Mouse (Mus musculus) lung, embryonic 16.5 days (tissue): ENCODE measurements around the gene Lrp2. TPM values are rescaled to one million over a fixed set of nuclear protein-coding genes. Genes with fewer than 3 reads are reported as not detected.

Source experiments
- ATAC-seq: fragments of 200-750 bp; cut with Nextera tagmentation; 2 replicates; pipeline ENCODE4 v1.8.0; 2017; ENCODE audit warnings: low read depth, mild to moderate bottlenecking, moderate library complexity
- H3K27ac ChIP-seq: fragments of 300-500 bp; sonication (generic); 2 replicates; pipeline ENCODE4 v1.5.1; 2014; ENCODE audit warnings: mild to moderate bottlenecking, control low read depth, low read length
- H3K27me3 ChIP-seq: fragments of 300-500 bp; sonication (generic); 2 replicates; pipeline ENCODE4 v1.6.1; 2014; ENCODE audit warnings: low read depth, low read length, mixed read lengths; ENCODE audit not compliant: control insufficient read depth, insufficient read depth
- H3K36me3 ChIP-seq: fragments of 300-500 bp; sonication (generic); 2 replicates; pipeline ENCODE4 v1.6.1; 2014; ENCODE audit warnings: low read length; ENCODE audit not compliant: control insufficient read depth, insufficient read depth
- H3K4me1 ChIP-seq: fragments of 300-500 bp; sonication (generic); replicated peaks from 2 replicates; pipeline ENCODE4 v1.6.1; 2014; ENCODE audit warnings: low read length, mixed read lengths; ENCODE audit not compliant: control insufficient read depth, insufficient read depth
- H3K4me2 ChIP-seq: fragments of 300-500 bp; sonication (generic); 2 replicates; pipeline ENCODE4 v1.6.1; 2014; ENCODE audit warnings: low read depth, low read length, control low read depth
- H3K4me3 ChIP-seq: fragments of 300-500 bp; sonication (generic); 2 replicates; pipeline ENCODE4 v1.5.1; 2014; ENCODE audit warnings: mild to moderate bottlenecking, low read length, control low read depth
- H3K9ac ChIP-seq: fragments of 300-500 bp; sonication (generic); 2 replicates; pipeline ENCODE4 v1.6.1; 2014; ENCODE audit warnings: low read length, control low read depth
- H3K9me3 ChIP-seq: fragments of 300-500 bp; sonication (generic); 2 replicates; pipeline ENCODE4 v1.6.1; 2016; ENCODE audit warnings: low read length; ENCODE audit not compliant: control insufficient read depth
- WGBS: fragments of 180-500 bp; shearing (Covaris S2); extraction: QIAGEN DNeasy Blood & Tissue Kit; methylation state at CpG from one replicate; pipeline ENCODE4 v1.1.7; 2014; 5-methylcytosine and 5-hydroxymethylcytosine counted together
- polyA plus RNA-seq: library from polyadenylated mRNA; unstranded; fragments of >200 nt; fragmentation: Nextera tagmentation; extraction: Ambion mirVana; gene quantifications from 2 replicates; pipeline ENCODE4 v1.2.1, GENCODE M21; 2015

Gene Lrp2
- polyA plus RNA-seq, 1 experiment from 2014 or later: 0.29 TPM

DNA sequence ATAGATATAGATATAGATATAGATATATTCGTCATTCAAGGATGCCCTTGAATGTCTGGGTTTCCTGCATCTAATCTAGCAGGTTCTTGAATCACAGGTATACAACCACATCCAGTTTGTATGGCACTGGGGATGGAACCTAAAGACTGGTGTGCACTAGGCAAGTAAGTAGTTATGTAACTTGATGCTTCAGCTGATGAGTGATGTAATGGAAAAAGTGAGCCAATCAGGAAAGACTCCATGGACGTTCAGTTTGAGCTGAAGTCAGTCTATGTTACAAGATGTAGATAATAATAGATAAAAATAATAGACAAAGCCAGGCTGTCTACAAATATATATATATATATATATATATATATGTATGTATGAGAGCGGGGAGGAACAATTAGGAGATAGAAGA is 11.6 kb downstream of the Lrp2 start:
- Histone ChIP-seq H3K4me1 (no peaks in the 10 kb centered on the region), H3K36me3 (no peaks in the 10 kb centered on the region), H3K4me3 (no peak overlapping the region), H3K4me2 (no peak overlapping the region), H3K27ac (no peak overlapping the region), H3K9ac (no peak overlapping the region), H3K9me3 (no peaks in the 10 kb centered on the region), H3K27me3 (no peaks in the 10 kb centered on the region)
- no peak for ATAC-seq
- WGBS: 63% methylated on average over 3 of the region's 3 CpGs

DNA sequence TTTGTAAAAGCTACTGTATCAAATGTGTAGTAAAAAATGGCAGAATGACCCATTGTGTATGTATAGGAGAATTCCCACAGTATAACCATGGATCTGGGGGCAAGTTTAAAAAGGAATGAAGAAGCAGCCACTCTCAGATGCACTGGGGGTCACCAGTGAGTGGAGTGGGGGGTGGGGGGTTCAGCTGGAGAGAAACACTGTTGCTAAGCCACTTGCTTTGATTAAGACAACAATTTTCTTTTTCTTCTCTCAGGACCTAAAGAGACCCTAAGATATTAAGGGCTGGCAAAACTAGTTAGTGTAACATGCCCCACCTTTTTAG is 12.2 kb downstream of the Lrp2 start:
- Histone ChIP-seq H3K27ac (no peak overlapping the region), H3K27me3 (no peaks in the 10 kb centered on the region), H3K4me1 (no peaks in the 10 kb centered on the region), H3K9me3 (no peaks in the 10 kb centered on the region), H3K4me3 (no peak overlapping the region), H3K4me2 (no peak overlapping the region), H3K36me3 (no peaks in the 10 kb centered on the region), H3K9ac (no peak overlapping the region)
- no peak for ATAC-seq

DNA sequence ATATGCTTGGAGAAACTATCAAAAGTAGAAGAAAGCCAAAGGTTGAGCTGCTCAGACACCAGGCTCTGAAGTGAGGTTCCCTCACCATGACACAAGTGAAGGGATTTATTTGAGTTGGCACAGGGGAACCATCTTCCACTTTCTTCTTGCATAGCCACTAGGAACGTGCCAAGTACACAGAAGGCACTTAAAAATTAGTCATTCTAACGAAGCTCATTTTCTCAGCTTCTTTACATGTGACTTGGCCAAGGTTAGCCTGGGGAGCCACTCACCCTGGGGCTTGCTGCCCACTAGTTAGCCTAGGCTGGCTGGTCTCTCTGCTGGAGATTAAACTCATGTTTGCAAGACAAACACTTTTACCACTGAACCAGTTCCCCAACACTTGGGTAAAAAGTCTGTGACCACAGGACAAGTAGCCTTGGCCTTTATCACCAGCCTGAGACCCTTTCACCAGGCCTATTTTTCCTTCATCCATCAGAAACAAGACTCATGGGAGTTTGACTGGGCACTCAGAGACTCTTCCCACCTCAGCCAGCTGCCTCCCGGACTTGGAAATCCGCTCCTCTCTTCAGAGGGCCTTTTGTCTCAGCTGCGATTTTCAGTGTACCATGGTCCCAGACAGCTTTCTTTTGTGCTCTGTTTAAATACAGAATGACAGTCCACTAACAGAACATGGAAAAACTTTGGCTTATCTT is 12.7 kb downstream of the Lrp2 start:
- ATAC-seq: no peak
- Histone ChIP-seq H3K27me3 (no peaks in the 10 kb centered on the region), H3K4me1 (no peaks in the 10 kb centered on the region), H3K9ac (no peak overlapping the region), H3K4me2 (no peak overlapping the region), H3K36me3 (no peaks in the 10 kb centered on the region), H3K27ac (no peak overlapping the region), H3K4me3 (no peak overlapping the region), H3K9me3 (no peaks in the 10 kb centered on the region)
- 65% methylated on average over 5 of the region's 5 CpGs for WGBS

DNA sequence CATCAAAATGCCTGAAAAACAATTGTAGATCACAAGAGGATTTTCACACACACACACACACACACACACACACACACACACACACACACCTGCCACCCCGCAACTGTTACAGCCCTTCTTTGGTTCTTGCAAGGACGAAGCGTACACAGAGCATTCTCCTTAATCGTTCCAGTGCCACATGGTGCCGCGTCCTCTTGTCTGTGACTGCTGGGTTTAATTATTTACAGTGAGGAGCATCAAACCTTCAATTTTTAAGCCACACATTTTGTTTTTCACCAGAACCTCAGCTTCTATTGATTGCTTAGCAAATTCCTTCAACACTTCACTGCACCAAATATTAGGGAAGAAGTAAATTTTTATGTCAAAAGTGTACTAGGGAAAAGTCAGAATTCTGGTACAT is 15.3 kb downstream of the Lrp2 start:
- Histone ChIP-seq H3K4me2 (no peak overlapping the region), H3K27ac (no peak overlapping the region), H3K4me3 (no peak overlapping the region), H3K4me1 (no peaks in the 10 kb centered on the region), H3K9me3 (no peaks in the 10 kb centered on the region), H3K27me3 (no peaks in the 10 kb centered on the region), H3K9ac (no peak overlapping the region), H3K36me3 (no peaks in the 10 kb centered on the region)
- WGBS: 69% methylated on average over 6 of the region's 6 CpGs
- ATAC-seq: no peak

DNA sequence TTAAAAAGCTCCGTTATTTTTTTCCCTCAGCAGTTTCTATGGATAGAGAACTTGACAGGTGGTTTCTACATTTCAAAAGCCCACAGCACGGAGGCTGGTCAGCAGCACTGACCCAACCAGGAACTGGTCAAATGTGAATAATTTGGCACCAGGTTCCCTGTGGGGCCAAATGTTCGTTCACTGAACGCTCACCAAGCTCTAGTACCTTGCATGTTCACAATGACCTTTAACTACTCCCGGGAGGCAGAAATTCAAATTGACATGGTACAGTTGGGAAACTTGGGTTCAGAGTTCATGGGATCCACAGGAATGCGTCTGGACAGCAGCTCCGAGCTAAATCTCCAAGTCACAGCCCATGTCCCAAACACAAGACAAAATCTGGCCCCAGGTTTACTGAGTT is 19.6 kb downstream of the Lrp2 start:
- ATAC-seq: no peak
- Histone ChIP-seq H3K4me2 (no peak overlapping the region), H3K27ac (no peak overlapping the region), H3K36me3 (no peaks in the 10 kb centered on the region), H3K9ac (no peak overlapping the region), H3K9me3 (no peaks in the 10 kb centered on the region), H3K4me3 (no peak overlapping the region), H3K4me1 (no peaks in the 10 kb centered on the region), H3K27me3 (no peaks in the 10 kb centered on the region)
- 72% methylated on average over 7 of the region's 7 CpGs for WGBS

DNA sequence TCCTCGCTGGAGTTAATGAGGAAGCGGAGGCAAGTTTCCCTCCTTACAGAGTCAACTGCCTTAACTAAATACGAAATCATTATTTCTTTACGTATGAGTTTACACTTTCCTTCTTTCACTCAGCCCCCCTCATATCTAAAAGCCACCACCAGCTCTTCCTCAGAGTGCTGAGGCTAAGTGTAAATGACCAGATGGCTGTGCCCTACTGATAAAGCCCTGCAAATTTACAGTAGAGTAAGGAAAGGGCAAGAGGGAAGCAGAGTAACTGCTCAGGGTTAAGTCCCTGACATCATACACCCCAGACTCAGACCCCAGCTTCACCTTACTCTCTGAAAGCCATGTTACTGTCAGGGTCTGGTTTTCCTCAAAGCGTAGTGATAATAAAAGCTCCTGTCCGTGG is 22.4 kb downstream of the Lrp2 start:
- Histone ChIP-seq H3K27ac (no peak overlapping the region), H3K4me3 (no peak overlapping the region), H3K9ac (no peak overlapping the region), H3K9me3 (no peaks in the 10 kb centered on the region), H3K4me2 (no peak overlapping the region), H3K27me3 (peaks cover 6% of the 10 kb centered on the region; the same call in 1 of the 2 replicates), H3K4me1 (no peaks in the 10 kb centered on the region), H3K36me3 (no peaks in the 10 kb centered on the region)
- no peak for ATAC-seq
- 62% methylated on average over 6 of the region's 6 CpGs for WGBS

DNA sequence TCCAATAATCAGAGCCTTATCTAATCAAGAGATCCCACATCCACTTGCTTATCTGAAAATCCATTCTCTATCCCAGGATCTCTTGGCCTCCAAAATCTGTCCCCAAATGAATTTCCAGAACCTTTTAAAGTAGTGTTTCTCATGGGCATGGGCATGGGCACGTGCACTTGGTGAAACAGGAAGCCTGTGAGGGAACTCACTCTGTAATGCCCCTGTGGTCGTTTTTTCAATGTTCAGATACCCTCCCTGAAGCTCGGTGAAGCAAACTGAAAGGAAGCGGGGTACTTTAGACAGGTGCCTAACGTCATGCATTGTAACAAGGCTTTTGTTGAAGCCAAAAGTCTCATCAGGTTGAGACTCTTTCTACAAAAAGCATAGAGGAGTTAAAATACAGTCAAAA is 23.1 kb downstream of the Lrp2 start:
- no peaks in the 10 kb centered on the region for H3K9me3 ChIP-seq
- no peak overlapping the region for H3K27ac ChIP-seq
- 60% methylated on average over 5 of the region's 5 CpGs for WGBS
- peaks cover 6% of the 10 kb centered on the region; the same call in 1 of the 2 replicates for H3K27me3 ChIP-seq
- H3K36me3 ChIP-seq: no peaks in the 10 kb centered on the region
- no peak for ATAC-seq
- no peak overlapping the region for H3K4me2 ChIP-seq
- H3K4me1 ChIP-seq: no peaks in the 10 kb centered on the region
- H3K4me3 ChIP-seq: no peak overlapping the region
- H3K9ac ChIP-seq: no peak overlapping the region

DNA sequence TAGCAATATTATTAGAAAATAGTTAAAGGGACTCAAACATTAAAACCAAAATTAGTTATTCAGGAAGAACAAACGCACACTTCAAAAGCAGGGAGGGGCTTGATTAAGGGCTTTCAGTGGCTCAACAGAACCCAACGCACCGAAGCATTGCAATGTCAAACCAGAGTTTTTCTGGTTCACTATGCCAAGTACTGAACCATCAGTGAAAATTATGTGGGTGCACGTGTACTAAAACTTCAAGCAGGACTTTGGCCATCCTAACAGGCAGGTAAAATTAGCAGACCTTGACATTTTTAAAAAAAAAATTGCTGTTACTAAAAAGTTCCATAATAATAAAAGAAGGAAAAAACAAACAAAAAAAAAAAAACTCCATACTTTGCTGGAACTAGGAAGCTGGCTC is 25.6 kb downstream of the Lrp2 start:
- 65% methylated on average over 4 of the region's 4 CpGs for WGBS
- Histone ChIP-seq H3K4me3 (no peak overlapping the region), H3K27me3 (peaks cover 6% of the 10 kb centered on the region; the same call in 1 of the 2 replicates), H3K4me2 (no peak overlapping the region), H3K27ac (no peak overlapping the region), H3K9me3 (no peaks in the 10 kb centered on the region), H3K4me1 (no peaks in the 10 kb centered on the region), H3K36me3 (no peaks in the 10 kb centered on the region), H3K9ac (no peak overlapping the region)
- ATAC-seq: no peak

DNA sequence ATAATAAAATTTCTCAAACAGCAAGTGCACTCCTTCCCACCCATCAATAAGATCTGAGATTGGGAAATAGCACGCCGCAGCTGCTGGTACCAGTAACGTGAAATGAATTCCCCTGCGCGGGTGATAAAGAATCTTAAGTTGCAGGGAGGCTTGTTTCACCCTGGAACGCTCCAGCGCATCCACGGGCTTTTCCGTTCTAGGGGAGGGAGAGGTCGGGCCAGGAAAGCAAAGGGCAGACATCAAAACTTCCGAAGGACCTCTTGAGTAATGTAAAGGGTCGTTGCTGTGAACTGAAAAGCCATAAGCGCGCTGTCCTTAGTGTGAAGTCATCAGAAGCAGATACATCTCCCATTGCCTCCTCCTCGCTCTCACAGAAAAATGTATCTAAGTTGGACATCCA is 26.5 kb downstream of the Lrp2 start:
- WGBS: 33% methylated on average over 15 of the region's 15 CpGs
- Histone ChIP-seq H3K9me3 (no peaks in the 10 kb centered on the region), H3K9ac (no peak overlapping the region), H3K4me2 (no peak overlapping the region), H3K27ac (no peak overlapping the region), H3K36me3 (no peaks in the 10 kb centered on the region), H3K4me3 (no peak overlapping the region), H3K4me1 (no peaks in the 10 kb centered on the region), H3K27me3 (peaks cover 6% of the 10 kb centered on the region; the same call in 1 of the 2 replicates)
- ATAC-seq: no peak

DNA sequence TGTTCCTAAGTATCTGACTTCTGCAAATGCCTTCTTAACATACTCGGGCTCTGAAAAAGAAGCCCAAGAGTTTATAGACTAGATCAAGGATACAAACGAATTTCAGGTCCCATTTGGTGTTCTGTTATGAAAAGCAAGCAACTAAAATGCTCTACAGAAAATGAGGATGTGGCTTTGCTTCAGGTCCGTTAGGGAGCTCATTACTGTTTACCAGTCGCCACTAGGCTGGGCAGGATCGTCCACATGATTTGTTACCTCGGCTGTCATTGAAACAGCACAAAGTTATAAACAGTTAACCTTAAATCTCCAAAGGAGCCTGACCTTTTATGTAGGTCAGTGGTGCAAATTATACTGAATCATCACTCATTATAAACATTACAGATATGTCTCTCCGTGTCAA is 29.2 kb downstream of the Lrp2 start:
- no peak overlapping the region for H3K27ac ChIP-seq
- H3K4me2 ChIP-seq: no peak overlapping the region
- no peak for ATAC-seq
- H3K4me3 ChIP-seq: no peak overlapping the region
- H3K4me1 ChIP-seq: no peaks in the 10 kb centered on the region
- H3K36me3 ChIP-seq: no peaks in the 10 kb centered on the region
- H3K27me3 ChIP-seq: peaks cover 6% of the 10 kb centered on the region; the same call in 1 of the 2 replicates
- WGBS: 35% methylated on average over 7 of the region's 7 CpGs
- no peaks in the 10 kb centered on the region for H3K9me3 ChIP-seq
- H3K9ac ChIP-seq: no peak overlapping the region
